Mouse (Mus musculus) bone marrow, adult 2 months (tissue): ENCODE results near the gene Ehbp1l1.

Source experiments
- CTCF ChIP-seq: fragments of 200-500 bp; IDR thresholded peaks from 2 replicates; pipeline ENCODE4 v1.5.1; 2011; ENCODE audit warnings: low read length, control low read depth; ENCODE audit not compliant: control insufficient read depth, insufficient read depth
- POLR2A ChIP-seq: fragments of 200-500 bp; IDR thresholded peaks from 2 replicates; pipeline ENCODE4 v1.6.1; 2011; ENCODE audit warnings: low read depth, mild to moderate bottlenecking, control low read depth, low read length, borderline replicate concordance; ENCODE audit not compliant: control insufficient read depth

DNA sequence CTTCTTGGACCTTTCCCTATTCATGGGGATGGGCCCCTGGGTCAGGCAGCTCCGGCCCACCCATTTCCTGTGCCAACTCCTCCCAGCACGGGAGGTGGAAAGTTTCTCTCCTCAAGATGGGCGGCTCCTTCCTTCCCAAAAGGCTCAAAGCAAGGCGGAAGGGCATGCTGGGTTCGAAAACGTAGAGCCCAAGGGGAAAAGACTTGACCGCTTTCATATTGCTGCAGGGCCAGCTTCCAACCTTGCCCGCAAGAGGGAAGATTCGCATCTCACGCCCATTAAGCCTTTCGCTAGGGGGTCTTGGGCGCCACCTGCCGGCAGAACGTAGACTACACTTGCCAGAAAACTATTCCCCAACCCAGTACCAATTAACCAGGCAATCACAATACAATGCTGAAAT, 1.6 kb upstream of the Ehbp1l1 start:
- TF ChIP-seq CTCF (peak; percentile 100), POLR2A (no peak)
